Mouse (Mus musculus): ENCODE data around the gene Pick1.

GRCm38 (mm10) chr15:79298553-79298952 lies 69.6 kb downstream of the Pick1 start:
- no peak for TF ChIP-seq CTCF (conservative IDR thresholded peaks at IDR 0.05; ENCODE audit: low read length)
- no peak for TF ChIP-seq POU5F1 (IDR thresholded peaks at IDR 0.05; ENCODE audit: borderline replicate concordance, low read length)

Measured in E14TG2a.4 (cell line).